Mouse (Mus musculus): ENCODE results near the gene Wwc1.

Gene Wwc1

GRCm38 (mm10) chr11:35980411-35980917 lies at the start of gene Wwc1:
Gene Wwc1 (minus strand): TSS chr11:35980527.
- DNase-seq (ENCODE audit: low spot score), result peak; percentile 75

- no peak for DNase-seq (ENCODE audit: low spot score)
Measured at GRCm38 (mm10) chr11:36020009-36020408, 39.7 kb upstream of the Wwc1 start.

DNA sequence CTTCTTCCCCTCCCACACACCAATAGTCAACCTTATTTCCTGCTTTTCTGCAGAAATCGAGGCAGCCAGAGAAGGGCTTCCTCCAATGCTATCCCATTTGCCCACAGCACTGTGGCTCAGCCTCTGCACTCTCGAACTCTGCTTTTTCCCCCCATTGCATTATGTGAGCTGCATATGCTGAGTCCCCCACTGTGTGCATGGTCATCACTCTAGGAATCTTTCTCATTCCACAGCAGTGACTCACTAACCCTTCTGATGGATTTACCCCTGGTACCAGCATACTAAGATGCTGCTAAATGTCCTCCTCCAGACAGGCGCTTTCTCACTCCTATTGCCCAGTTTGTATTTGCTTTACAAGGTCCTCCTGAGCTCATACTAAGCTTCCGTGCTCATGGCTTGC lies 32.9 kb upstream of the Wwc1 start:
- DNase-seq (ENCODE audit: low spot score), result no peak

DNA sequence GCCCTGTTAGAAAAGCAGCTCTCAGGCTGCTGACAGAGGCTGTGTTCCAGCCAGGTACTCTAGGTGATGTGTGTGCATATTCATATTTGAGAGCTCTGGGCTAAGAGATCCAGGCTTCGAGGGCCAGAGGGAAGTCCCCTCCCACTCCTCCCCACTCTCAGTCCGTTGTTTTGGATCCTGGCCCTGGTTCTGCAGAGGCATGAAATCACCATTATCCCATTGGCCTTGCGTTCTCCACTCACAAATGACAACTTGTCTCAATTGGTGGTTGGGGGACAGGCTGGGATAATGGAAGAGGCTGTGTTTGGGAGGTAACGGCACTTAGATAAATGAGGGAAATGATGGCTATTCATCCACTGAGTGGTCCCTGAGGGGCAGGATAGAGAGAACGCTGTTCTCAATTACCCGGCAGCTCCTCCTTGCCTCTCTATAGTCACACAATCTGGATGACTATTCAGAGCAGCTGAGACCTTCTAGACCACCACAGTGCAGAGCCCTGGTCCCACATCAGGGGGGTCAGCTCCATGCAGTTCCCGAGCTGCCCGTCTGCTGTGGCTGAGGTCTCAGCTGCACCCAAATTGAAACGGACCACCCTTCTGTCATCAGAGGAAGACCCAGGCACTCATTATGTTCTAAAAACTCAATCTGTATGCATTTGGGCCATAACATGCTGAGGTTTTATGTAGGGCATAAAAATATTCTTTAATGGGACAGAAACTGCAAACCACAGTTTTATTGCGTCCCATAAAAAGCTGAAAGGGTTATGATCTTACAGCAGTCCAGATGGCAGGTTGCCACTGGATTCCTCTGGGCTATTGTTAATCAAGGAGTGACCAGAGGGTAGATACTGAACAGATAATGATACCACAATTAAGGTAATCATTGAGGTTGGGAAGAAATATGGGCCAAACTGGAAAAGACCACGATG lies 29.2 kb upstream of the Wwc1 start:
- peak; percentile 18 for DNase-seq (ENCODE audit: low spot score)

DNA sequence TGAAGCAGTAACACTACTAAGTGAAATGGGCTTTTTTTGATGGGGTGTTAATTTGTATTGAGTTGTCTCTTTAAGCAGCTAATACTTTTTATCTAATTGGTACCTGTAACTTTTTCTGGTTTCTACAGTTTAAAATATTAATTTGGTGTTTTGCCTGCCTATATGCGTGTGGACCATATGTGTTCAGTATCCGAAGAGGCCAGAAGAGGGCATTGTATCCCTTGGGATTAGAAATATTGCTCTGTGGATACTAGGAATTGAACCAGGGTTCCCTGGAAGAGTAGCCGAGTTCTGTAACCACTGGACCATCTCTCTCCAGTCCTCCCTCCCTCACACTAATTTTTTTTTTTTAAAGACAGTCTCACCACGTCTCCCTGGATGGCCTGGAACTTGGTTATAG lies 22.6 kb upstream of the Wwc1 start:
- DNase-seq (ENCODE audit: low spot score), result no peak

GRCm38 (mm10) chr11:36001282-36001970 lies 21.1 kb upstream of the Wwc1 start:
- peak; percentile 97 for DNase-seq (ENCODE audit: low spot score)

DNA sequence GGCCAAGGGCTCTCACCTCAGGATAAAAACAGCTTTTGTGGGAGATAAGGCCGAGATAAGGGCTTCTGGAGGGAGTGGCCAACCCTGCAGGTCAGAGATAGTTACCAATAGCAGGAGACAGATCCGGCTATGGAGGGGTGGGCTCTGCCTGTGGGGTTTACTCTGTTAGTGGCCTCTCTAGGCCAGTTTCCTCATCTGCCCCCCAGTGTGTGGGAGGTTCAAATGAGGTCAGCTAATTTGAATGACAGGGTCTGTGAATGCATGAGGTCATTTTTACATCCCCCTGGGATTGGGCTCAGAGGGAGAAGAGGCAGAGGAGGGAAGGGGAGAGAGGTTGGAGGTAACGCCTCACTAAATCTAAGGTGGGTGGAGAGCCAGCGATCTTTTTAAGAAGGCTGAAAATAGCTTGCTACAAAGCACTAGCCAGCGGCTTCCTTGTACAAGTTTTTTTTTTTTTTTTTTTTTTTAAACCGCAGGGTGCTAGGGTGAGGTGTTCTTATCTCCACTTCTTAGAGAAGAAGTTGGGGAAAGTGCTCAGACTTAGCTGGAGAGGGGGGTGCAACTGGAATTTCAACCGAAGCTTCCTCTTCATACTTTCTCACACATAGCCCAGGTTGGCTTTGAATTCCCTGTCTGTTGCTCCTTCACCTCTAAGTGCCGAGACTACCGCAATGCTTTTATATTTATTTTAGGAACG lies 20.4 kb upstream of the Wwc1 start:
- DNase-seq (ENCODE audit: low spot score), result peak; percentile 40

DNA sequence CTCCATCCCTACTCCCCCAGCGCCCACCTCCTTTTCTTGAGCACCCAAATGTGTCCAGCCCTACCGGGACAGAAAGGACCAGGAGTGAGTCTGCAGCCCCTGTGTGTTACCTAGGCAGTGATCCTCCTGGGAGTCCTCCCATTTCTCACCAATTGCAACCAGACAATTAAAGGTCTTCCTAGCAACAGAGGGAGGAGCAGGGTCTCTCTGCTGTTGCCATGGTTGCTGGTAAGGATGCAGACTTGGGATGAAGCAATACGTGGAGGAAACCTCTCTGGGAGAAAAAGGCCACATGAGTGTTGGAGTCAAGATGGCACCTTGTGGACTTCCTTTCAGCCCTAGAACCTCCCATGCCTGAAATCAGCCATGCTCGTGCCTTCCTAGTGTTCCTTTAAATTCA lies 19.7 kb upstream of the Wwc1 start:
- peak; percentile 45 for DNase-seq (ENCODE audit: low spot score)

DNA sequence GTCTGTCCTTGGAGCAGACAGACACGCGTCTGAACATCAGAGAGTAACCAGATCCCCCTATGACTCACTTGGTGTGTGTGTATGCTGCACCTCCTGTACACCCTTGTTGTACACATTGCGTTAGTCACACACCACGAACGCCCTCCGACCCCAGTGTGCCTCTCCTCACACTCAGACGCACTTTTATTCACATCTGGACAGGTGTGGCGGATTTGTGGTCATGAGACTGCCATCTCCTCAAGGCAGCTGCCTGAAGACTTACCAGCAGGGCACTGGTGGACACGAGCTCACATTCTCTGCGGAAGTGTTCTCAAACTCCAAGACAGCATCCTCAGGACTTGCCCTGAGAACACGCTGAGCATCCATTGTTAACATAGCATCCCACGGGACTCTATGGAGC lies 17.7 kb upstream of the Wwc1 start:
- DNase-seq (ENCODE audit: low spot score), result no peak

DNA sequence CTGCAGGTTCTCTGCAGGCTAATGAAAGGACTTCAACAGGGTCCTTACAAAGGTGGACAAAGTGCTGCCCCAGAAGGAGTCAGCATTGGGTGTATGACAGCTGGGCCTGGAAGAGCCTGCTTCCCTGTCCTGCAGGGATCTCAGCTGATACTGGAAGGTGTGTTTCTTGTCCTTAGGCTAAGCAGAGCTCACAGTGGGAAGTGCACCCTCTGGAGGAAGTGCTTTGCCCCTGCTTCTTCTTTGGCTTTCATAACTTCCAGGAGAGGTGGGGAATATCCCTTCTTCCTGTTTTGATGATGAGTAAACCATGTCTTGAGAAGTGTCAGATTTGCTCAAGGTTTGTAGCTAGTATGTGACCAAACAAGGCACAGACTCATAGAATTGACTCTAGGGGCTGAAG lies 15.0 kb upstream of the Wwc1 start:
- DNase-seq (ENCODE audit: low spot score), result no peak

GRCm38 (mm10) chr11:35991846-35992245 lies 11.5 kb upstream of the Wwc1 start:
- no peak for DNase-seq (ENCODE audit: low spot score)

DNA sequence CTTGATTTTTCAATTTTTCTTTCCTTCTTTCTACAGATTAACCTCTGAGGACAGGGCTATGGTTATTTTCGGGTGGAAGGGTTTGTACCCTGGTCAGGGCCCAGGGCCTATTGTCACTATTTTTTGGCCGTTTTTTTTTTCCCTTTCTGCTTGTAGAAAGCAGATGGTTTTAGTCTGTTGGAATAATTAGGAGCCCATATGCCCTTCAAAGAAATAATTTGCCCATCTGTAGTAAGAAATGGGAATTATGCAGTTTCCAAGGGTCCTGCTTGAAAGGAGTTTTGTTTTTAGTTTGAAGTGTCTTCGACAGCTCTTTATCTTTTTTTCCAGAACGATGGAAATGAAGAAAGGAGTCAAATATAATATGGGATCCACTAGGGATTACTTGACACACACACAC lies 9.6 kb upstream of the Wwc1 start:
- no peak for DNase-seq (ENCODE audit: low spot score)

DNA sequence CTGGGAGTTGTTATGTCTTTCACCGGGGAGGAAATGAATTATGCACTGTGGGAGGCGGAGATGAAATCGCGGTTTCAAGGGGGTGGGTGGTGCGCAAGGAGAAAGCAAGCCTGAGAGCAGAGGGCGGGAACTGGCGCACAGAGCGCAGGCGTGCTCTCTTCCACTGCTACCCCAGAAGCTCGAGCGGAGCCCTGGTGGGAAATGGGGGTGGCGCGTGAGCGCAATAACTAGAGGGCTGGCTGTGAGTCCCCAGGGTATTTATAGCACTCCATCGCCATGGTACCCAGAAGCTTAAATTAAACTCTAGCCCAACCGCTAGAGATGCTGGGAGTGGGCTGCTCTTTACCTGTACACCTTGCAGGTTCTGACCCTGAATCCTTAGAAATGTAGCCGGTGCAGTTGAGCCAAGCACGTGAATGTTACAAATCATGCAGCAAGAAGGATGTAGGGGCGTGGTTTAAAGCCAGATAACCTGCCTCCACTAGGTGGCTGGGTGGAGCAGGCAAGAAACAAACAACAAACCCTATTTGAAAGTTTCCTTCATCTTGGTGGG lies 5.6 kb upstream of the Wwc1 start:
- DNase-seq (ENCODE audit: low spot score), result peak; percentile 57

- no peak for DNase-seq (ENCODE audit: low spot score)
Measured at GRCm38 (mm10) chr11:35982734-35983133, 2.4 kb upstream of the Wwc1 start.

- DNase-seq (ENCODE audit: low spot score), result peak; percentile 36
Measured at GRCm38 (mm10) chr11:35979733-35980410, 455 bp downstream of the Wwc1 start.

GRCm38 (mm10) chr11:35979266-35979732 lies 1.0 kb downstream of the Wwc1 start:
- no peak for DNase-seq (ENCODE audit: low spot score)

DNA sequence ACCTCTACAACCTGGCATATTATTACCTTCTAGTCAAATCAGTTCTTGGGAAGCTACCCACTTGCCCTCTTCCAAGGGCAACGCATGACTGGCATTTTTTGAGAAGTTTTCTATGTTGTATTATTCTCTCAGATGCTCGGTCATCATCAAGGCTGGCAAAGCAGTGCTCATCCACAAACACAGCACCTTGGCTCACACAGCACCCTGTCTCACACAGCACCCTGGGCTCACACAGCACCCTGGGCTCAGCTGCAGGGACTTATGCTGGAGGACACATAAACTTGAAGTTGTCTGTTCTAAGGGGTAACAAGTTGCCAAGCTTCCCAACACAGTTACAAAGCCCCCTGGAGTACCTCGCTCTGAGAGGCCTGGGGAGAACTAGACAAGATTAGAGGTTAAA lies 2.5 kb downstream of the Wwc1 start:
- DNase-seq (ENCODE audit: low spot score), result no peak

GRCm38 (mm10) chr11:35977096-35977495 lies 3.2 kb downstream of the Wwc1 start:
- no peak for DNase-seq (ENCODE audit: low spot score)

GRCm38 (mm10) chr11:35976482-35976881 lies 3.8 kb downstream of the Wwc1 start:
- DNase-seq (ENCODE audit: low spot score), result peak; percentile 55

GRCm38 (mm10) chr11:35974632-35975450 lies 5.5 kb downstream of the Wwc1 start:
- no peak for DNase-seq (ENCODE audit: low spot score)

DNA sequence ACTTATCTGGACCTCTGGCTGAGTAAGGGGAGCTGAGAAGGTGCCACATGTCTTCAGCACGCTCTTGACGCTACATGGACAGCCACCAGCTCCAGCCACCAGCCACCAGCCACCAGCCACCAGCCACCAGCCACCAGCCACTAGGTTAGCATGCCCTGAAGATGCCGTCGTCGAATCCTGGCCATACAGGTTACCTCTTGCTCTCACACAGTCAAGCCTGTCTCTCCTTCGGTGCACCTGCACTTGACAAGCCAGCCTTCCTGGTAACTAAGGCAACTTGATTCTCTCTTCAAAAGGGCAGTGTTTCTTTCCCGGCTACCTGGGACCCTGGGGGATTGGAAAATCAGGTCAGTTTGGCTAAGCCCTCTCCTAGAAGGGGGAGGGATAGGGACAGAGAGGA lies 7.2 kb downstream of the Wwc1 start:
- no peak for DNase-seq (ENCODE audit: low spot score)
